Mouse (Mus musculus): ENCODE results near the gene Plekhf1. TPM values are rescaled to one million over a fixed set of nuclear protein-coding genes. Genes with fewer than 3 reads are reported as not detected.

Plekhf1 gene
- polyA plus RNA-seq, 1 experiment: 2.7 TPM

GRCm38 (mm10) chr7:38187796-38188195 is 40.0 kb downstream of the Plekhf1 start:
- H3K27ac ChIP-seq (ENCODE audit: control insufficient read depth, insufficient read depth, low read depth, low read length): no peak overlapping the region
- no peak for TF ChIP-seq POLR2A (IDR thresholded peaks at IDR 0.05; ENCODE audit: control insufficient read depth, low read depth, low read length)
- TF ChIP-seq CTCF (IDR thresholded peaks at IDR 0.05; ENCODE audit: control insufficient read depth, insufficient read depth, insufficient replicate concordance, low read depth, low read length): no peak
- H3K4me3 ChIP-seq (ENCODE audit: control insufficient read depth, low read depth, low read length): no peak overlapping the region
- no peaks in the 10 kb centered on the region for H3K27me3 ChIP-seq (ENCODE audit: control insufficient read depth, insufficient read depth, low read length)
- H3K4me1 ChIP-seq (ENCODE audit: control insufficient read depth, insufficient read depth, low read length): peaks cover 10% of the 10 kb centered on the region
- no peaks in the 10 kb centered on the region for H3K36me3 ChIP-seq (ENCODE audit: control insufficient read depth, insufficient read depth, low read length)

- Histone ChIP-seq H3K36me3 (ENCODE audit: control insufficient read depth, insufficient read depth, low read length) (no peaks in the 10 kb centered on the region), H3K27ac (ENCODE audit: control insufficient read depth, insufficient read depth, low read depth, low read length) (no peak overlapping the region), H3K4me1 (ENCODE audit: control insufficient read depth, insufficient read depth, low read length) (peaks cover 10% of the 10 kb centered on the region), H3K4me3 (ENCODE audit: control insufficient read depth, low read depth, low read length) (no peak overlapping the region), H3K27me3 (ENCODE audit: control insufficient read depth, insufficient read depth, low read length) (no peaks in the 10 kb centered on the region)
- no peak for TF ChIP-seq CTCF (IDR thresholded peaks at IDR 0.05; ENCODE audit: control insufficient read depth, insufficient read depth, insufficient replicate concordance, low read depth, low read length)
- TF ChIP-seq POLR2A (IDR thresholded peaks at IDR 0.05; ENCODE audit: control insufficient read depth, low read depth, low read length): no peak
Observed at GRCm38 (mm10) chr7:38186861-38187260, 41.0 kb downstream of the Plekhf1 start.

- H3K27me3 ChIP-seq (ENCODE audit: control insufficient read depth, insufficient read depth, low read length): no peaks in the 10 kb centered on the region
- no peaks in the 10 kb centered on the region for H3K36me3 ChIP-seq (ENCODE audit: control insufficient read depth, insufficient read depth, low read length)
- TF ChIP-seq CTCF (IDR thresholded peaks at IDR 0.05; ENCODE audit: control insufficient read depth, insufficient read depth, insufficient replicate concordance, low read depth, low read length) (no peak), POLR2A (IDR thresholded peaks at IDR 0.05; ENCODE audit: control insufficient read depth, low read depth, low read length) (no peak)
- H3K4me1 ChIP-seq (ENCODE audit: control insufficient read depth, insufficient read depth, low read length): peaks cover 9% of the 10 kb centered on the region
- H3K4me3 ChIP-seq (ENCODE audit: control insufficient read depth, low read depth, low read length): no peak overlapping the region
- H3K27ac ChIP-seq (ENCODE audit: control insufficient read depth, insufficient read depth, low read depth, low read length): no peak overlapping the region
Observed at GRCm38 (mm10) chr7:38184786-38185185, 43.0 kb downstream of the Plekhf1 start.

- Histone ChIP-seq H3K36me3 (ENCODE audit: control insufficient read depth, insufficient read depth, low read length) (no peaks in the 10 kb centered on the region), H3K4me1 (ENCODE audit: control insufficient read depth, insufficient read depth, low read length) (peaks cover 9% of the 10 kb centered on the region), H3K27me3 (ENCODE audit: control insufficient read depth, insufficient read depth, low read length) (no peaks in the 10 kb centered on the region), H3K27ac (ENCODE audit: control insufficient read depth, insufficient read depth, low read depth, low read length) (no peak overlapping the region), H3K4me3 (ENCODE audit: control insufficient read depth, low read depth, low read length) (no peak overlapping the region)
- TF ChIP-seq POLR2A (IDR thresholded peaks at IDR 0.05; ENCODE audit: control insufficient read depth, low read depth, low read length) (no peak), CTCF (IDR thresholded peaks at IDR 0.05; ENCODE audit: control insufficient read depth, insufficient read depth, insufficient replicate concordance, low read depth, low read length) (no peak)
Observed at GRCm38 (mm10) chr7:38184418-38184745, 43.4 kb downstream of the Plekhf1 start.

GRCm38 (mm10) chr7:38183709-38184417 is 44.0 kb downstream of the Plekhf1 start:
- H3K4me1 ChIP-seq (ENCODE audit: control insufficient read depth, insufficient read depth, low read length): peaks cover 9% of the 10 kb centered on the region
- peak overlapping the region; percentile 84 for H3K4me3 ChIP-seq (ENCODE audit: control insufficient read depth, low read depth, low read length)
- H3K36me3 ChIP-seq (ENCODE audit: control insufficient read depth, insufficient read depth, low read length): no peaks in the 10 kb centered on the region
- peak overlapping the region; percentile 79 for H3K27ac ChIP-seq (ENCODE audit: control insufficient read depth, insufficient read depth, low read depth, low read length)
- TF ChIP-seq POLR2A (IDR thresholded peaks at IDR 0.05; ENCODE audit: control insufficient read depth, low read depth, low read length) (0 out of 2 replicates have a peak, but pooled peaks have one; percentile 60), CTCF (IDR thresholded peaks at IDR 0.05; ENCODE audit: control insufficient read depth, insufficient read depth, insufficient replicate concordance, low read depth, low read length) (no peak)
- no peaks in the 10 kb centered on the region for H3K27me3 ChIP-seq (ENCODE audit: control insufficient read depth, insufficient read depth, low read length)

GRCm38 (mm10) chr7:38182962-38183687 is 44.7 kb downstream of the Plekhf1 start, which contains the start of gene 1600014C10Rik:
Gene 1600014C10Rik, plus strand, starts transcription at chr7:38183217.
- TF ChIP-seq POLR2A (IDR thresholded peaks at IDR 0.05; ENCODE audit: control insufficient read depth, low read depth, low read length) (no peak), CTCF (IDR thresholded peaks at IDR 0.05; ENCODE audit: control insufficient read depth, insufficient read depth, insufficient replicate concordance, low read depth, low read length) (no peak)
- peak within 1 kb of the TSS; percentile 84 for H3K4me3 ChIP-seq (ENCODE audit: control insufficient read depth, low read depth, low read length)
- peak within 1 kb of the TSS; percentile 79 for H3K27ac ChIP-seq (ENCODE audit: control insufficient read depth, insufficient read depth, low read depth, low read length)
- H3K4me1 ChIP-seq (ENCODE audit: control insufficient read depth, insufficient read depth, low read length): peaks cover 9% of the 10 kb centered on the region
- no peaks in the 10 kb centered on the region for H3K27me3 ChIP-seq (ENCODE audit: control insufficient read depth, insufficient read depth, low read length)
- H3K36me3 ChIP-seq (ENCODE audit: control insufficient read depth, insufficient read depth, low read length): no peaks in the 10 kb centered on the region

GRCm38 (mm10) chr7:38182596-38182961 is 45.2 kb downstream of the Plekhf1 start:
- H3K4me1 ChIP-seq (ENCODE audit: control insufficient read depth, insufficient read depth, low read length): peaks cover 9% of the 10 kb centered on the region
- no peaks in the 10 kb centered on the region for H3K36me3 ChIP-seq (ENCODE audit: control insufficient read depth, insufficient read depth, low read length)
- peak overlapping the region; percentile 79 for H3K27ac ChIP-seq (ENCODE audit: control insufficient read depth, insufficient read depth, low read depth, low read length)
- H3K4me3 ChIP-seq (ENCODE audit: control insufficient read depth, low read depth, low read length): peak overlapping the region; percentile 84
- TF ChIP-seq CTCF (IDR thresholded peaks at IDR 0.05; ENCODE audit: control insufficient read depth, insufficient read depth, insufficient replicate concordance, low read depth, low read length) (peak; percentile 91), POLR2A (IDR thresholded peaks at IDR 0.05; ENCODE audit: control insufficient read depth, low read depth, low read length) (no peak)
- H3K27me3 ChIP-seq (ENCODE audit: control insufficient read depth, insufficient read depth, low read length): no peaks in the 10 kb centered on the region

Measured in testis, adult 2 months (tissue).